Comparison of ENCODE assay signal across 10 mouse cellular contexts in the genomic region with DNA sequence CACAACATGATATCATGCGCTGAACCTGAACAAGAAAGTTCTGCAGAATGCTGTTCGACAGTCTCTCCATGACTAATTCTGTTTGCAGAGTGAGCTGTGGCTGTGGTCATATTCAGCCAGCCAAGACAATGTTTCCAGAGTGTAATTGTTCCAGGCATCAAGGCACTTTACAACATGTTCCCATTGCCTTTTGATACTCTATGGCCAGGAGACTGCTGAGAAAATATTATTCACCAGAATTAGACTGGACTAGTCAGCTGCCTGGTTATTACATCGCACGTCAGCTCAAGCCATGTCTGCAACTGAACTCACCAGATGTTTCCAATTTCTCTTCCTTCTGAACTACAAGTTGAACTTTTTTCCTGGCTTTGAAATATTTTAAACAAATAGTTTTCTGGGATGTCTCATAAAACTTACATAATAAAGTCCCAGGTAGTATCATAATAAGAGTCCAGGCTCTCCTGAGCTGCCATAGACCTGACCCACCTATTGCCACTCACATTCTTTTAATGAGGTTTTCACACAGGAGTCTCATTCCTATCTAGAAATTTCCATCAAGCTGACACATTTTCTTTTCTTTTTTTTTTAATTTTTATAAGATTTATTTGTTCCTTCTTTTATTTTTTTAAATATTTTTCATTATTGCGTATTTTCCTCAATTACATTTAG.
DNase-seq lines count a peak whose midpoint lies in the region; ATAC-seq and TF ChIP-seq lines count a peak whose summit lies in the region.
"Had no signal": no experiment of that assay in that cellular context is flagged by ENCODE, and none has a peak within 500 bp of the region (broad histone marks: within the 10 kb centered on the region; RNA-seq: fewer than 3 reads in every experiment).

No protein-coding gene starts in this region.

- no peak overlapping the region for H3K9ac ChIP-seq in limb, embryonic 13.5 days
- no peak overlapping the region for H3K9ac ChIP-seq in hindbrain, embryonic 14.5 days

- H3K4me1 ChIP-seq in limb, embryonic 13.5 days, result peaks cover 8% of the 10 kb centered on the region
- no peaks in the 10 kb centered on the region for H3K4me1 ChIP-seq in hindbrain, embryonic 14.5 days (replicated peaks; ENCODE audit: control insufficient read depth, insufficient read depth, low read length)

- TF ChIP-seq CTCF in gastrocnemius, adult 2 months (IDR thresholded peaks at IDR 0.05), result no peak

- no peak overlapping the region for H3K4me3 ChIP-seq in gastrocnemius, adult 2 months
- H3K4me3 ChIP-seq in limb, embryonic 13.5 days, result no peak overlapping the region
- no peak overlapping the region for H3K4me3 ChIP-seq in hindbrain, embryonic 14.5 days (replicated peaks; ENCODE audit: low read length)
- H3K4me3 ChIP-seq: megakaryocyte, embryonic 14.5 days had no signal

- WGBS in limb, embryonic 13.5 days, result 38% methylated on average over 5 of the region's 5 CpGs
- WGBS in hindbrain, embryonic 14.5 days, result 83% methylated on average over 5 of the region's 5 CpGs

- DNase-seq in gastrocnemius, adult 2 months, result peak; percentile 32
- no peak for DNase-seq in gastrocnemius, postnatal 10 days
- DNase-seq in urinary bladder, postnatal 36 days (ENCODE audit: low spot score in 2 of 2), result peak; percentile 17 to 19
- no peak for DNase-seq in urinary bladder, adult 2 months (ENCODE audit: low spot score)
- no peak for DNase-seq in hindbrain, embryonic 14.5 days (ENCODE audit: low spot score)
- no peak for DNase-seq in yolk sac, embryonic 10.5 days (ENCODE audit: low spot score)
- DNase-seq in left cerebral cortex, postnatal 4 days, result no peak

- H3K27me3 ChIP-seq in limb, embryonic 13.5 days, result no peaks in the 10 kb centered on the region
- H3K27me3 ChIP-seq in hindbrain, embryonic 14.5 days (ENCODE audit: control insufficient read depth, insufficient read depth, low read length), result no peaks in the 10 kb centered on the region
- H3K27me3 ChIP-seq: megakaryocyte, embryonic 14.5 days had no signal

- no peak overlapping the region for H3K4me2 ChIP-seq in limb, embryonic 13.5 days (replicated peaks)
- H3K4me2 ChIP-seq in hindbrain, embryonic 14.5 days (replicated peaks), result no peak overlapping the region

- ATAC-seq in limb, embryonic 13.5 days (ENCODE audit: low FRiP score, low read depth), result peak; percentile 83
- no peak for ATAC-seq in hindbrain, embryonic 14.5 days (ENCODE audit: low FRiP score)
- ATAC-seq: hindbrain, embryonic 16.5 days had no signal

- no peaks in the 10 kb centered on the region for H3K36me3 ChIP-seq in limb, embryonic 13.5 days
- H3K36me3 ChIP-seq in hindbrain, embryonic 14.5 days (replicated peaks; ENCODE audit: control insufficient read depth, insufficient read depth), result no peaks in the 10 kb centered on the region

- intact Hi-C loops in gastrocnemius, adult 2 months (cut with DNase I), result no loop called here
- intact Hi-C loops in left cerebral cortex, postnatal 4 days (cut with DNase I), result loop anchor here (10.0 kb wide), 1 partner anchor 931 kb away; no protein-coding TSS in a partner anchor

- H3K27ac ChIP-seq in gastrocnemius, adult 2 months, result peak overlapping the region; percentile 58; the same call in 1 of the 2 replicates
- peak overlapping the region; percentile 72 for H3K27ac ChIP-seq in limb, embryonic 13.5 days
- H3K27ac ChIP-seq in hindbrain, embryonic 14.5 days, result no peak overlapping the region

- no peaks in the 10 kb centered on the region for H3K9me3 ChIP-seq in limb, embryonic 13.5 days
- no peaks in the 10 kb centered on the region for H3K9me3 ChIP-seq in hindbrain, embryonic 14.5 days (ENCODE audit: control insufficient read depth, low read length)
- H3K9me3 ChIP-seq: megakaryocyte, embryonic 14.5 days had no signal

Comparison
In these comparisons a context has a peak if more than half of its experiments do, and no peak if none do; other contexts are left out.
1. DNase-seq: peak in gastrocnemius, adult 2 months (single experiment) and urinary bladder, postnatal 36 days (2 of 2); none in gastrocnemius, postnatal 10 days (single experiment), urinary bladder, adult 2 months (single experiment), hindbrain, embryonic 14.5 days (single experiment), yolk sac, embryonic 10.5 days (single experiment) and left cerebral cortex, postnatal 4 days (single experiment).